Mouse (Mus musculus) CH12.LX (cell line): Measurements from ENCODE around the gene Il17rd. TPM values are rescaled to one million over a fixed set of nuclear protein-coding genes. Genes with fewer than 3 reads are reported as not detected.

Experiments used
- DNase-seq: peaks from one replicate; pipeline ENCODE4 v3.0.0-alpha.2; 2013; ENCODE audit errors: extremely low read depth
- H3K27ac ChIP-seq: 2 replicates; pipeline ENCODE4 v1.5.1; 2012; ENCODE audit warnings: low read depth, mild to moderate bottlenecking, control low read depth, moderate library complexity; ENCODE audit not compliant: insufficient read depth
- H3K27me3 ChIP-seq: replicated peaks from 2 replicates; pipeline ENCODE3; 2012; ENCODE audit warnings: inconsistent platforms
- H3K36me3 ChIP-seq, 2 experiments: replicated peaks in 1 of 2; 2 replicates each; pipeline versions ENCODE3 to v1.6.1; 2012; ENCODE audit warnings: inconsistent platforms in 1 of 2, low read length in 1 of 2, mild to moderate bottlenecking in 1 of 2, mixed read lengths in 1 of 2, moderate library complexity in 1 of 2; ENCODE audit not compliant: control insufficient read depth in 1 of 2, insufficient read depth in 1 of 2
- H3K4me1 ChIP-seq, 2 experiments: 2 replicates each; pipeline ENCODE4 v1.6.1; 2012; ENCODE audit warnings: inconsistent platforms in 1 of 2, moderate library complexity in 1 of 2; ENCODE audit not compliant: insufficient read depth in 2 of 2, control insufficient read depth in 1 of 2
- H3K4me2 ChIP-seq: 2 replicates; pipeline ENCODE4 v1.6.1; 2012; ENCODE audit warnings: low read depth, mild to moderate bottlenecking, control low read depth; ENCODE audit not compliant: poor library complexity, insufficient read depth, severe bottlenecking
- H3K4me3 ChIP-seq, 3 experiments: fragments of 150-350 bp in 1 of 3; sonication (generic) in 1 of 3; replicated peaks in 1 of 3; 2 replicates each; pipeline versions ENCODE3 to v1.5.1; 2011 to 2012; ENCODE audit warnings: low read depth in 2 of 3, low read length in 2 of 3, mild to moderate bottlenecking in 2 of 3, moderate library complexity in 2 of 3, control low read depth in 1 of 3, improper control_type of control experiment in 1 of 3, inconsistent platforms in 1 of 3, mixed read lengths in 1 of 3; ENCODE audit not compliant: poor library complexity in 1 of 3
- H3K79me2 ChIP-seq: replicated peaks from 2 replicates; pipeline ENCODE4 v1.6.1; 2012; ENCODE audit warnings: mild to moderate bottlenecking, moderate library complexity; ENCODE audit not compliant: control insufficient read depth, poor library complexity, insufficient read depth, severe bottlenecking; ENCODE audit errors: extremely low read depth
- H3K9ac ChIP-seq: 2 replicates; pipeline ENCODE4 v1.6.1; 2012; ENCODE audit warnings: low read depth, mild to moderate bottlenecking, control low read depth, moderate library complexity; ENCODE audit not compliant: insufficient read depth
- H3K9me3 ChIP-seq: replicated peaks from 2 replicates; pipeline ENCODE3; 2012; ENCODE audit warnings: low read length, inconsistent platforms, mixed read lengths
- BHLHE40 ChIP-seq: IDR thresholded peaks from 2 replicates; pipeline ENCODE4 v1.6.1; 2011; ENCODE audit warnings: mild to moderate bottlenecking, low read depth, low read length, improper control_type of control experiment
- CHD2 ChIP-seq: IDR thresholded peaks from 2 replicates; pipeline ENCODE4 v1.6.1; 2011; ENCODE audit warnings: low read length, improper control_type of control experiment
- CTCF ChIP-seq, 2 experiments: IDR thresholded peaks in 1 of 2; conservative IDR thresholded peaks in 1 of 2; 2 replicates each; pipeline ENCODE4 v1.5.1; 2011 to 2012; ENCODE audit warnings: low read depth in 2 of 2, low read length in 2 of 2, improper control_type of control experiment in 1 of 2, inconsistent platforms in 1 of 2, mild to moderate bottlenecking in 1 of 2, moderate library complexity in 1 of 2
- E2F4 ChIP-seq: IDR thresholded peaks from 2 replicates; pipeline ENCODE4 v1.6.1; 2011; ENCODE audit warnings: low read depth, low read length, improper control_type of control experiment; ENCODE audit not compliant: insufficient replicate concordance
- ELF1 ChIP-seq: IDR thresholded peaks from 2 replicates; pipeline ENCODE4 v1.6.1; 2014; ENCODE audit warnings: low read depth, mild to moderate bottlenecking, inconsistent platforms, low read length, improper control_type of control experiment
- EP300 ChIP-seq: IDR thresholded peaks from 2 replicates; pipeline ENCODE4 v1.6.1; 2011; ENCODE audit warnings: low read length, improper control_type of control experiment
- ETS1 ChIP-seq: conservative IDR thresholded peaks from 2 replicates; pipeline ENCODE4 v1.6.1; 2012; ENCODE audit warnings: low read depth, mild to moderate bottlenecking, inconsistent platforms, low read length, improper control_type of control experiment, moderate library complexity
- GABPA ChIP-seq: IDR thresholded peaks from 2 replicates; pipeline ENCODE4 v1.6.1; 2012; ENCODE audit warnings: low read depth, low read length, improper control_type of control experiment, inconsistent platforms; ENCODE audit not compliant: insufficient replicate concordance
- IRF4 ChIP-seq: IDR thresholded peaks from 2 replicates; pipeline ENCODE4 v1.6.1; 2014; ENCODE audit warnings: low read depth, mild to moderate bottlenecking, inconsistent platforms, low read length, improper control_type of control experiment
- JUN ChIP-seq: IDR thresholded peaks from 2 replicates; pipeline ENCODE4 v1.6.1; 2011; ENCODE audit warnings: low read depth, mild to moderate bottlenecking, low read length, improper control_type of control experiment, moderate library complexity; ENCODE audit not compliant: insufficient read depth
- JUND ChIP-seq: conservative IDR thresholded peaks from 2 replicates; pipeline ENCODE4 v1.6.1; 2011; ENCODE audit warnings: low read depth, low read length, improper control_type of control experiment
- MAFK ChIP-seq: IDR thresholded peaks from 2 replicates; pipeline ENCODE4 v1.6.1; 2011; ENCODE audit warnings: low read length, improper control_type of control experiment; ENCODE audit not compliant: insufficient replicate concordance
- MAX ChIP-seq: IDR thresholded peaks from 2 replicates; pipeline ENCODE4 v1.6.1; 2011; ENCODE audit warnings: low read length, improper control_type of control experiment
- MAZ ChIP-seq: IDR thresholded peaks from 2 replicates; pipeline ENCODE4 v1.6.1; 2012; ENCODE audit warnings: low read depth, mild to moderate bottlenecking, inconsistent platforms, low read length, improper control_type of control experiment, moderate library complexity
- MEF2A ChIP-seq: IDR thresholded peaks from 2 replicates; pipeline ENCODE4 v1.6.1; 2014; ENCODE audit warnings: low read depth, mild to moderate bottlenecking, inconsistent platforms, low read length, improper control_type of control experiment, borderline replicate concordance
- MXI1 ChIP-seq: IDR thresholded peaks from 2 replicates; pipeline ENCODE4 v1.6.1; 2011; ENCODE audit warnings: mild to moderate bottlenecking, low read depth, low read length, improper control_type of control experiment
- NRF1 ChIP-seq: IDR thresholded peaks from 2 replicates; pipeline ENCODE4 v1.6.1; 2014; ENCODE audit warnings: low read depth, mild to moderate bottlenecking, inconsistent platforms, low read length, improper control_type of control experiment, moderate library complexity
- PAX5 ChIP-seq: IDR thresholded peaks from 2 replicates; pipeline ENCODE4 v1.6.1; 2012; ENCODE audit warnings: low read length, inconsistent platforms, mixed read lengths
- POLR2A ChIP-seq: IDR thresholded peaks from 2 replicates; pipeline ENCODE4 v1.6.1; 2011; ENCODE audit warnings: low read depth, mild to moderate bottlenecking, improper control_type of control experiment, low read length
- POLR2AphosphoS2 ChIP-seq: IDR thresholded peaks from 2 replicates; pipeline ENCODE4 v1.6.1; 2011; ENCODE audit warnings: low read depth, low read length, improper control_type of control experiment
- RAD21 ChIP-seq: IDR thresholded peaks from 2 replicates; pipeline ENCODE4 v1.6.1; 2011; ENCODE audit warnings: low read depth, mild to moderate bottlenecking, low read length, improper control_type of control experiment, moderate library complexity
- RCOR1 ChIP-seq: conservative IDR thresholded peaks from 2 replicates; pipeline ENCODE4 v1.6.1; 2012; ENCODE audit warnings: low read depth, mild to moderate bottlenecking, inconsistent platforms, low read length, improper control_type of control experiment
- SMC3 ChIP-seq: IDR thresholded peaks from 2 replicates; pipeline ENCODE4 v1.6.1; 2011; ENCODE audit warnings: low read depth, low read length, improper control_type of control experiment
- TCF12 ChIP-seq: IDR thresholded peaks from 2 replicates; pipeline ENCODE4 v1.6.1; 2014; ENCODE audit warnings: low read depth, mild to moderate bottlenecking, inconsistent platforms, low read length, improper control_type of control experiment
- UBTF ChIP-seq: IDR thresholded peaks from 2 replicates; pipeline ENCODE4 v1.6.1; 2012; ENCODE audit warnings: low read depth, mild to moderate bottlenecking, inconsistent platforms, low read length, improper control_type of control experiment, moderate library complexity
- USF1 ChIP-seq: IDR thresholded peaks from 2 replicates; pipeline ENCODE4 v1.6.1; 2014; ENCODE audit warnings: low read depth, mild to moderate bottlenecking, inconsistent platforms, low read length, improper control_type of control experiment
- USF2 ChIP-seq: conservative IDR thresholded peaks from 2 replicates; pipeline ENCODE4 v1.6.1; 2011; ENCODE audit warnings: low read depth, low read length, improper control_type of control experiment
- ZKSCAN1 ChIP-seq: IDR thresholded peaks from 2 replicates; pipeline ENCODE4 v1.6.1; 2012; ENCODE audit warnings: low read depth, inconsistent platforms, low read length, improper control_type of control experiment, borderline replicate concordance
- ZMIZ1 ChIP-seq: IDR thresholded peaks from 2 replicates; pipeline ENCODE4 v1.6.1; 2012; ENCODE audit warnings: low read depth, mild to moderate bottlenecking, inconsistent platforms, low read length, improper control_type of control experiment
- ZNF384 ChIP-seq: IDR thresholded peaks from 2 replicates; pipeline ENCODE4 v1.6.1; 2012; ENCODE audit warnings: low read depth, low read length, improper control_type of control experiment, inconsistent platforms
- dilution Hi-C: fragments of 300-500 bp; cut with MboI; formaldehyde crosslinking; loops from 2 replicates; pipeline ENCODE4 v1.14.3; 2020; ENCODE audit warnings: low sequenced_read_pairs; ENCODE audit not compliant: extremely low pct_unique_long_range_greater_than_20kb, extremely low pct_ligation_motif_present
- in situ Hi-C: fragments of 300-500 bp; cut with MboI; formaldehyde crosslinking; loops from 3 replicates; pipeline ENCODE4 v1.14.3; 2019; ENCODE audit warnings: low sequenced_read_pairs, low pct_ligation_motif_present, low pct_unique_long_range_greater_than_20kb, mixed read lengths
- polyA plus RNA-seq: library from polyadenylated mRNA; unstranded; fragments of >175 nt; gene quantifications from 2 replicates; pipeline ENCODE4 v1.2.1, GENCODE M21; 2012; ENCODE audit warnings: low read depth; ENCODE audit not compliant: insufficient read length
- total RNA-seq, 2 experiments: library from RNA; depleted of rRNA; stranded (reverse); fragments of 300-350 nt in 1 of 2; fragments of >200 nt in 1 of 2; gene quantifications; 2 replicates each; pipeline ENCODE4 v1.2.3; 2012 to 2014

Il17rd gene
- total and polyA plus RNA-seq, 3 experiments: 0.04 to 0.09 (median 0.08) TPM

GRCm38 (mm10) chr14:27122646-27123045, 83.9 kb downstream of the Il17rd start:
- in situ Hi-C loops: no loop called here
- H3K4me2 ChIP-seq: no peak overlapping the region

GRCm38 (mm10) chr14:27123543-27123942, 84.8 kb downstream of the Il17rd start:
- H3K9ac ChIP-seq: 0 out of 2 replicates have a peak overlapping the region, but pooled peaks have one; percentile 13
- TF ChIP-seq CHD2 (peak; percentile 41; the same call in 1 of the 2 replicates), E2F4 (no peak), GABPA (no peak), UBTF (no peak), SMC3 (no peak), NRF1 (peak; percentile 42; the same call in 1 of the 2 replicates), POLR2A (no peak), RAD21 (no peak), MAX (peak; percentile 65), ETS1 (peak; percentile 81), ZNF384 (peak; percentile 17; the same call in 1 of the 2 replicates), ZKSCAN1 (no peak), RCOR1 (no peak), BHLHE40 (peak; percentile 96), MEF2A (peak; percentile 39; the same call in 1 of the 2 replicates), PAX5 (no peak), JUN (peak; percentile 41; the same call in 1 of the 2 replicates), MAZ (0 out of 2 replicates have a peak, but pooled peaks have one; percentile 32), ELF1 (peak; percentile 77; the same call in 1 of the 2 replicates), JUND (peak; percentile 42; the same call in 1 of the 2 replicates), MAFK (0 out of 2 replicates have a peak, but pooled peaks have one; percentile 41), EP300 (peak; percentile 80), CTCF (conservative IDR thresholded peaks at IDR 0.05 in 1 of 2, IDR thresholded peaks at IDR 0.05 in 1 of 2; ENCODE audit: low read depth in 2 of 2, low read length in 2 of 2) (no peak), TCF12 (peak; percentile 42; the same call in 1 of the 2 replicates), USF2 (no peak), POLR2AphosphoS2 (no peak), ZMIZ1 (no peak), USF1 (no peak), MXI1 (peak; percentile 54; the same call in 1 of the 2 replicates)

More at GRCm38 (mm10) chr14:27122646-27123045, 83.9 kb downstream of the Il17rd start:
- peak; percentile 31 for DNase-seq
- dilution Hi-C loops: no loop called here
- Histone ChIP-seq H3K36me3 (no peaks in the 10 kb centered on the region), H3K27me3 (peaks cover 1% of the 10 kb centered on the region), H3K79me2 (no peaks in the 10 kb centered on the region), H3K9me3 (no peaks in the 10 kb centered on the region), H3K27ac (no peak overlapping the region), H3K9ac (no peak overlapping the region), H3K4me1 (peaks cover 2 to 21% of the 10 kb centered on the region in 2 experiments; a peak in 3 of 4 replicates), H3K4me3 (no peak overlapping the region)
- TF ChIP-seq USF1: no peak
- TF ChIP-seq E2F4: no peak
- TF ChIP-seq MAZ: no peak
- no peak for TF ChIP-seq JUN
- TF ChIP-seq ZNF384: no peak
- no peak for TF ChIP-seq JUND
- no peak for TF ChIP-seq IRF4
- no peak for TF ChIP-seq NRF1
- no peak for TF ChIP-seq CHD2
- TF ChIP-seq BHLHE40: no peak
- no peak for TF ChIP-seq GABPA

More at GRCm38 (mm10) chr14:27123543-27123942, 84.8 kb downstream of the Il17rd start:
- Histone ChIP-seq H3K9me3 (no peaks in the 10 kb centered on the region), H3K36me3 (no peaks in the 10 kb centered on the region), H3K27ac (no peak overlapping the region), H3K27me3 (peaks cover 1% of the 10 kb centered on the region), H3K4me3 (no peak overlapping the region), H3K79me2 (no peaks in the 10 kb centered on the region), H3K4me2 (peak overlapping the region; percentile 59; the same call in 1 of the 2 replicates), H3K4me1 (peaks cover 2 to 21% of the 10 kb centered on the region in 2 experiments; a peak in 3 of 4 replicates)
- in situ Hi-C loops (no loop called here), dilution Hi-C loops (no loop called here)
- peak; percentile 89 for DNase-seq
